In genomic region chr12:14114730-14115129, GRCm38 (mm10) we compare ENCODE assay signal across 21 mouse cellular contexts. TPM values are rescaled to one million over a fixed set of nuclear protein-coding genes. Genes with fewer than 3 reads are reported as not detected.
A peak's percentile ranks its signal among the peaks of the same experiment; 100 is the strongest.
DNase-seq lines count a peak whose midpoint lies in the region; ATAC-seq lines count a peak whose summit lies in the region.
"Had no signal": no experiment of that assay in that cellular context is flagged by ENCODE, and none has a peak within 500 bp of the region (broad histone marks: within the 10 kb centered on the region; RNA-seq: fewer than 3 reads in every experiment).

No protein-coding gene starts in this region.

- no peak overlapping the region for H3K9ac ChIP-seq in heart, embryonic 11.5 days (ENCODE audit: low read depth, low read length)
- H3K9ac ChIP-seq: embryonic facial prominence, embryonic 13.5 days; hindbrain, embryonic 15.5 days; lung, embryonic 15.5 days; stomach, embryonic 15.5 days had no signal

- no peaks in the 10 kb centered on the region for H3K27me3 ChIP-seq in heart, embryonic 11.5 days (ENCODE audit: control insufficient read depth, insufficient read depth, low read length)
- H3K27me3 ChIP-seq: embryonic facial prominence, embryonic 13.5 days; hindbrain, embryonic 15.5 days; lung, embryonic 15.5 days; megakaryocyte, embryonic 14.5 days; stomach, embryonic 15.5 days had no signal

- H3K4me2 ChIP-seq in heart, embryonic 11.5 days: no peak overlapping the region
- H3K4me2 ChIP-seq: embryonic facial prominence, embryonic 13.5 days; hindbrain, embryonic 15.5 days; liver, embryonic 11.5 days; lung, embryonic 15.5 days; stomach, embryonic 15.5 days had no signal

- no peaks in the 10 kb centered on the region for H3K9me3 ChIP-seq in heart, embryonic 11.5 days (replicated peaks; ENCODE audit: control insufficient read depth, low read length)
- H3K9me3 ChIP-seq: embryonic facial prominence, embryonic 13.5 days; hindbrain, embryonic 15.5 days; lung, embryonic 15.5 days; megakaryocyte, embryonic 14.5 days; stomach, embryonic 15.5 days had no signal

- peak; percentile 41 to 59 for DNase-seq in cerebellum, postnatal 10 days
- DNase-seq in cerebellum, adult 9-10 months: no peak
- DNase-seq in heart, postnatal 10 days: peak; percentile 1
- DNase-seq in brain, adult 2 months (ENCODE audit: low read depth, low spot score): peak; percentile 77
- DNase-seq in layer of hippocampus, adult 9-11 months: peak; percentile 71
- DNase-seq in gastrocnemius, postnatal 14 days: no peak
- DNase-seq in embryo, embryonic 9.5 days (ENCODE audit: extremely low spot score): no peak
- DNase-seq: gastrocnemius, adult 2 months; kidney, postnatal 10 days; left cerebral cortex, postnatal 4 days; spleen, adult 18-20 months; thymus, postnatal 14 days had no signal

- no peaks in the 10 kb centered on the region for H3K4me1 ChIP-seq in heart, embryonic 11.5 days (ENCODE audit: control insufficient read depth, insufficient read depth, low read length)
- H3K4me1 ChIP-seq: hindbrain, embryonic 15.5 days; lung, embryonic 15.5 days; megakaryocyte, embryonic 14.5 days; stomach, embryonic 15.5 days had no signal

- H3K27ac ChIP-seq in heart, embryonic 11.5 days (ENCODE audit: low read depth, low read length): no peak overlapping the region
- H3K27ac ChIP-seq: embryonic facial prominence, embryonic 13.5 days; gastrocnemius, adult 2 months; heart, adult 2 months; hindbrain, embryonic 15.5 days; lung, embryonic 15.5 days; stomach, embryonic 15.5 days had no signal

- no peaks in the 10 kb centered on the region for H3K36me3 ChIP-seq in heart, embryonic 11.5 days (ENCODE audit: control insufficient read depth, insufficient read depth, low read length)
- H3K36me3 ChIP-seq: embryonic facial prominence, embryonic 13.5 days; hindbrain, embryonic 15.5 days; lung, embryonic 15.5 days; stomach, embryonic 15.5 days had no signal

- H3K4me3 ChIP-seq in heart, embryonic 11.5 days (ENCODE audit: low read depth, low read length): no peak overlapping the region
- H3K4me3 ChIP-seq: embryonic facial prominence, embryonic 13.5 days; gastrocnemius, adult 2 months; heart, adult 2 months; hindbrain, embryonic 15.5 days; lung, embryonic 15.5 days; megakaryocyte, embryonic 14.5 days; stomach, embryonic 15.5 days had no signal

- intact Hi-C loops in heart, postnatal 10 days (cut with DNase I): no loop called here
- intact Hi-C loops in gastrocnemius, postnatal 14 days (cut with DNase I; ENCODE audit: low total_unique reads): no loop called here

- WGBS in heart, embryonic 11.5 days (ENCODE audit: insufficient replicate concordance): 69% methylated on average over 6 of the region's 6 CpGs

- ATAC-seq in heart, embryonic 11.5 days (replicated peaks; ENCODE audit: insufficient number of reproducible peaks, low FRiP score, low TSS enrichment): no peak
- ATAC-seq: intestine, postnatal 0 days had no signal

RNA-seq across cellular contexts. Expression of gene Fam84a, which starts 37.1 kb away (rescaled TPM):
- total RNA-seq in heart, postnatal 10 days (2021): 1 to 10 TPM; 1.4 to 2.2 TPM
- 1.4 TPM in 2 replicates for polyA plus RNA-seq in heart, embryonic 11.5 days (2014; fragmentation: Nextera tagmentation; extraction: Ambion mirVana)
- total RNA-seq in gastrocnemius, postnatal 14 days (2021): under 1 TPM; 0.10 to 0.27 TPM

Comparison
In these comparisons a context has a peak if more than half of its experiments do, and no peak if none do; other contexts are left out.
1. DNase-seq: peak in cerebellum, postnatal 10 days (2 of 2), heart, postnatal 10 days (2 of 2), brain, adult 2 months (single experiment) and layer of hippocampus, adult 9-11 months (single experiment); none in cerebellum, adult 9-10 months (single experiment), gastrocnemius, postnatal 14 days (single experiment) and embryo, embryonic 9.5 days (single experiment).